Mouse (Mus musculus) olfactory bulb, adult 2 months (tissue): ENCODE measurements around the gene Mreg.

Experiments
- CTCF ChIP-seq: fragments of 200-500 bp; IDR thresholded peaks from 2 replicates; pipeline ENCODE4 v1.5.1; 2012; ENCODE audit warnings: low read depth, mild to moderate bottlenecking, low read length, moderate library complexity; ENCODE audit not compliant: insufficient read depth
- POLR2A ChIP-seq: fragments of 200-500 bp; IDR thresholded peaks from 2 replicates; pipeline ENCODE4 v1.6.1; 2012; ENCODE audit warnings: mild to moderate bottlenecking, low read depth, low read length, moderate library complexity; ENCODE audit not compliant: insufficient read depth

DNA sequence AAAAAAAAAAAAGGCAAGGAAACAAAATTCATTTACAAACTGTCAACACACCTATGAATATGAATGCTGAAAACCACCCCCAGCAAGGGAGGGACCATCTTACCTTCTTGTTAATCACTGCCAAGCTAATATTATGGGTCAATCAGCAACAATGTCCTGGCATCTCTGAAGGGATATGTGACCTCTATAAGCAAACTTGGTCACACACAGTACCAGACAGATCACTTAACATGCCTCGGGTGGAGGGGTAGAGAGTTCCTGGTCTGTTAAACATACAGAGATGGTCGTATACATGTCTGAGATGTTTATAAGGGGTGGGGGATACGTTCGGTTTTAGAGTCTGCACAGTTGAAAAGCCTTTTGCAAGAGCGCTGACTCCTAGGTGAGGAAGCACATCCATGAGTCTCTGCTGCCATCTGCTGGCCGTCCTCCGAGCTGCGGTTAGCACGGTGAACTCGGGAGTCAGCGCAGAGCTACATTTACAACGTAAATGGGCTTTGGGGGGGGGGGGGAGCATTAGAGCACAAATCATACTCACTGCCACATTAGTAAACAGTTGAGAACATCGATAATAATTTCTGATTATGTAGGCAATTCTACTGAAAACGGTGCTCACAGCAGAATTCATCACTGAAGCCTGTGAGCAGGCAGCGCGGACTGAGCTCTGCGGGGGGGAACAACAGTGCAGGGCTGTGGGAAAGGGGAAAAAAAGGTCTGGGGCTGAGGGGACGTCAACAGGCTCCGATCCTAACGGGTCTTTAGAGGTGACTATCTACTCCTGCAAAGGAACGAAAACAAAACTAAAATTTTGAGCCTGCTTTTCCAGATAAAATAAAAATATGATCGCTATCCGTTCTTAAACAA, 88.4 kb downstream of the Mreg start:
- TF ChIP-seq CTCF (peak; percentile 93), POLR2A (no peak)
